Mouse (Mus musculus) liver, embryonic 11.5 days (tissue): ENCODE data around the gene Dynlt1c. TPM values are rescaled to one million over a fixed set of nuclear protein-coding genes. Genes with fewer than 3 reads are reported as not detected.
"Not testable (repeated sequence)": the region's sequence is repeated elsewhere in the genome, so short reads cannot be mapped to it uniquely, and the experiment has no call there.

ENCODE experiments used
- ATAC-seq: fragments of 200-750 bp; cut with Nextera tagmentation; replicated peaks from 2 replicates; pipeline ENCODE4 v1.8.0; 2017; ENCODE audit warnings: moderate number of reproducible peaks, mild to moderate bottlenecking, moderate TSS enrichment, moderate library complexity; ENCODE audit not compliant: low FRiP score
- DNase-seq: peaks from one replicate; pipeline ENCODE4 v3.0.0-alpha.2; 2017; ENCODE audit warnings: low spot score
- H3K27ac ChIP-seq: fragments of 300-500 bp; sonication (generic); 2 replicates; pipeline ENCODE4 v1.5.1; 2014; ENCODE audit warnings: mild to moderate bottlenecking, low read depth, low read length, control low read depth
- H3K27me3 ChIP-seq: fragments of 300-500 bp; sonication (generic); replicated peaks from 2 replicates; pipeline ENCODE4 v1.6.1; 2014; ENCODE audit warnings: low read length, mixed read lengths; ENCODE audit not compliant: control insufficient read depth, insufficient read depth
- H3K36me3 ChIP-seq: fragments of 300-500 bp; sonication (generic); 2 replicates; pipeline ENCODE4 v1.6.1; 2014; ENCODE audit warnings: mild to moderate bottlenecking, low read length, moderate library complexity, mixed read lengths; ENCODE audit not compliant: control insufficient read depth, insufficient read depth
- H3K4me1 ChIP-seq: fragments of 300-500 bp; sonication (generic); replicated peaks from 2 replicates; pipeline ENCODE4 v1.6.1; 2014; ENCODE audit warnings: low read length, mixed read lengths; ENCODE audit not compliant: control insufficient read depth, insufficient read depth
- H3K4me2 ChIP-seq: fragments of 300-500 bp; sonication (generic); 2 replicates; pipeline ENCODE4 v1.6.1; 2014; ENCODE audit warnings: mild to moderate bottlenecking, control low read depth, moderate library complexity
- H3K4me3 ChIP-seq: fragments of 300-500 bp; sonication (generic); 2 replicates; pipeline ENCODE4 v1.5.1; 2014; ENCODE audit warnings: low read depth, low read length, control low read depth
- H3K9ac ChIP-seq: fragments of 300-500 bp; sonication (generic); 2 replicates; pipeline ENCODE4 v1.6.1; 2014; ENCODE audit warnings: low read depth, low read length, control low read depth
- H3K9me3 ChIP-seq: fragments of 300-500 bp; sonication (generic); 2 replicates; pipeline ENCODE4 v1.6.1; 2016; ENCODE audit warnings: low read length, inconsistent platforms, mixed read lengths; ENCODE audit not compliant: control insufficient read depth
- WGBS: fragments of 180-500 bp; shearing (Covaris S2); extraction: QIAGEN DNeasy Blood & Tissue Kit; methylation state at CpG from one replicate; pipeline ENCODE4 v1.1.7; 2014; 5-methylcytosine and 5-hydroxymethylcytosine counted together
- polyA plus RNA-seq: library from polyadenylated mRNA; unstranded; fragments of >200 nt; fragmentation: Nextera tagmentation; extraction: Ambion mirVana; gene quantifications from 2 replicates; pipeline ENCODE4 v1.2.1, GENCODE M21; 2014

Dynlt1c gene
- polyA plus RNA-seq, 1 experiment from 2014 or later, result 20.2 TPM

DNA sequence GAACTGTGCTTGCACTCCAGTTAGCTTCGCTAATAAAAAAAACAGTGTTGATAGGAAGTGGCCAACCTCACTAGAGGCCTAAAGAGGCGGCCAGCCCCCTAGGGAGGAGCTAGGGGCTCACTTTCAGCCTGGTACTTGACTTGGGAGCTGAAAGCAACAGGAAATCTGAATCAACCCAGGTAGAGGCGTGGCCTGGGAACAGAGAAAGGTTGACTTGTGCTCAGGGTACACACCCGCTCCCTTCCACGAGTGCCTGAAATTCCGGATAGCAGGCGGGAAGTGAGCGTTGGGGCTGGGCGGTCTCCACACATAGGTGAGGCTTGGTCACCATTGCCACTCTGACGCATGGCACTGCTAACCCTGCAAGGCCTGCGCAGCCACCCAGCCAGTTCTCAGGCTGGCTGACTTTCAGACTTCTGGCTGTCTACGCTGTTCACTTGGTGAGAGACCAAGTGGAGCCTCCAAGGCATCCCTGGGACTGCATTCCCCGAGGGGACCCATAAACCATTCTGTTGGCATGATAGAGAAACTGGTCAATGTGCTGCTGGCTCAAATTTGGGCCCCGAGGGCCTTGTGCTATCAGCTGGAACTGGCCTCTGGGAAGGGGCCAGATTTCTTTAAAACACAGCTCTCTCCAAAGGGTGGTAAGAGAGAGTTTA is 39.4 kb downstream of the Dynlt1c start:
- 80% methylated on average over 14 of the region's 14 CpGs for WGBS
- H3K9ac ChIP-seq, H3K27me3 ChIP-seq, H3K27ac ChIP-seq, H3K36me3 ChIP-seq, DNase-seq, H3K4me2 ChIP-seq, H3K9me3 ChIP-seq, H3K4me1 ChIP-seq, H3K4me3 ChIP-seq: not testable (repeated sequence)
- ATAC-seq, result 0 out of 2 replicates have a peak, but pooled peaks have one; percentile 18

DNA sequence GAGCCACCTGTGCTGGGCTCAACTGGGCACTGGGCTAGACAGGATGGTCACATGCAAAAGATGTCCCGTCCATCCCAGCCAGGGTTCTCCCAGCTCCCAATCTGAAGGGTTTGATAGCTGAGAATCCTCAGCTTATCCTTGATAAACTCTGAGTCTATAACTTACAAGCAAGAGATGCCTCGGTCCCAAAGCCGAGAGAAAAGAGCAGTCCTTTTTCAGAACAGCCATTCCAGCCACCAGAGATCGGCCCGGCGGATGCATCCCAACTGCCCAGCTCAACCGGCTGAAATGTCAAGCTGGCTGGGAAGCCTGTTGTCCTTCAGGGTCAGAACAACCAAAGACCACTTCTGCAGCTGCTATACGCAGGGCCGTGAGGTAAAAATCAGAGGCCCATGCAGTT is 42.7 kb downstream of the Dynlt1c start:
- H3K27ac ChIP-seq, DNase-seq, H3K36me3 ChIP-seq, H3K4me2 ChIP-seq, H3K9me3 ChIP-seq, H3K9ac ChIP-seq, H3K27me3 ChIP-seq, ATAC-seq, H3K4me3 ChIP-seq, H3K4me1 ChIP-seq: not testable (repeated sequence)
- 90% methylated on average over 8 of the region's 9 CpGs for whole genome bisulfite sequencing

DNA sequence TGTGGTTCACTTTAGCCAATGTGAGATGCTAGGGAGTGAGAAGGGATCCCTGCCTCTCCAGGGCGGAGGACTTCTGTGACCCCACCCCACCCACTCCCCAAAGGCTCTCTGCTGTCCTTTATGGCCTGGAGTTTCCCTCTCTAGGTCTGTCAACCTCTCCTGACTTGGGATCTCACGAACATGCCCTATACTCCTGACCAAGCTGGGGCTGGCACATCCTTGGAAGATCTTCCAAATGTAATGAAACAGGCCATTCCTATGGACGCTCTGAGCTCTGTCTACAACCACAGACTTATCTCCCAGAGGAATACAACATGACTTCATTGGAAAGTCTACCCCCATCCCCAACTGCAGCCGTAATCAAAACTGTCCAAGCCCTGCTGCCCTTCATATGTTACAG is 43.2 kb downstream of the Dynlt1c start:
- not testable (repeated sequence) for DNase-seq, H3K4me2 ChIP-seq, H3K27ac ChIP-seq, H3K4me1 ChIP-seq, H3K36me3 ChIP-seq, ATAC-seq, H3K9ac ChIP-seq, H3K27me3 ChIP-seq, H3K9me3 ChIP-seq, H3K4me3 ChIP-seq
- WGBS, result 84% methylated on average over 4 of the region's 4 CpGs

- H3K27me3 ChIP-seq, H3K4me3 ChIP-seq, DNase-seq, H3K9me3 ChIP-seq, H3K9ac ChIP-seq, H3K4me2 ChIP-seq, H3K4me1 ChIP-seq, H3K36me3 ChIP-seq, ATAC-seq, H3K27ac ChIP-seq: not testable (repeated sequence)
- 57% methylated on average over 1 of the region's 4 CpGs for WGBS
Observed at GRCm38 (mm10) chr17:6645668-6646067, 44.2 kb downstream of the Dynlt1c start.

DNA sequence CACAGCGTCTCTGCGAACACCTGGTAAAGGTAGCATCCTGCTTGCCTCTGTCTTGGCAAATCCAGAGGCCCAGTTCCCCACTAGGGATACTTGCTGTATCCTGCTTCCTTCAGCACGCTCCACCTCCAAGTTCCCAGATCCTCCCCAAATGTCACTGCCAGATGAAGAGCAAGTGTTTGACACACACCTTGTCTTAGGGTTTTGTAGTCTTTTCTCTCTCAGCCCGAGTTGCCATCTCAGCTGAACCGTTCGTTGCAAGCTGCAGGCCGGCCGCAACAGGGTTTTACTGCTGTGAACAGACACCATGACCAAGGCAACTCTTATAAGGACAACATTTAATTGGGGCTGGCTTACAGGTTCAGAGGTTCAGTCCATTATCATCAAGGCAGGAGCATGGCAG is 45.4 kb downstream of the Dynlt1c start:
- not testable (repeated sequence) for H3K4me1 ChIP-seq, H3K9me3 ChIP-seq, H3K27ac ChIP-seq, ATAC-seq, H3K27me3 ChIP-seq, H3K4me3 ChIP-seq, H3K4me2 ChIP-seq, DNase-seq, H3K9ac ChIP-seq, H3K36me3 ChIP-seq
- WGBS, result 92% methylated on average over 8 of the region's 8 CpGs

DNA sequence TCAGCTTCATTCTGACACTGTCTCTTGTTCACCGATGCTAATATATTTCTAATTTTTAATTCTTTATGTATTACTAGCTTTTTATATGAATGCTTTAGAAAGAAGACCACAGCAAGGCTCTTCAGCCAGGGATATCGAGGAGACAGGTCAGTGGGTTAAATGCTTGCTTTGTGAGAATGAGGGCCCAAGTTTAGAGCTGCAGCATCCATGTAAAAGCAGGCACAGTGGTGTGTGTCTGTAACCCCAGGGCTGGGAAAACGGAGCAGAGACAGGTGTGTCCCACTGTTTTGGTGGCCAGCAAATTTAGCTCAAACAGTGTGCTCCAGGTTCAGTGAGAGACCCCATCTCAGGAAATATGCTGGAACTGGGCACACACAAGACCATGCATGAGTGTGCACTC is 46.0 kb downstream of the Dynlt1c start:
- H3K4me1 ChIP-seq, H3K36me3 ChIP-seq, H3K9ac ChIP-seq, H3K27ac ChIP-seq, DNase-seq, H3K4me3 ChIP-seq, ATAC-seq, H3K27me3 ChIP-seq, H3K9me3 ChIP-seq, H3K4me2 ChIP-seq: not testable (repeated sequence)
- 96% methylated on average over 3 of the region's 3 CpGs for WGBS

- not testable (repeated sequence) for H3K4me1 ChIP-seq, H3K27ac ChIP-seq, H3K9me3 ChIP-seq, DNase-seq, H3K9ac ChIP-seq, H3K36me3 ChIP-seq, H3K4me3 ChIP-seq, ATAC-seq, H3K27me3 ChIP-seq, H3K4me2 ChIP-seq
- 88% methylated on average over 4 of the region's 7 CpGs for WGBS
Observed at GRCm38 (mm10) chr17:6650904-6651565, 49.6 kb downstream of the Dynlt1c start.

- H3K27ac ChIP-seq, DNase-seq, H3K4me2 ChIP-seq, H3K4me3 ChIP-seq, H3K27me3 ChIP-seq, H3K9me3 ChIP-seq, H3K36me3 ChIP-seq, H3K9ac ChIP-seq, ATAC-seq, H3K4me1 ChIP-seq: not testable (repeated sequence)
- WGBS, result 88% methylated on average over 4 of the region's 5 CpGs
Observed at GRCm38 (mm10) chr17:6653341-6653946, 52.0 kb downstream of the Dynlt1c start.

GRCm38 (mm10) chr17:6655087-6655511 is 53.6 kb downstream of the Dynlt1c start:
- ATAC-seq, result peak; percentile 73
- not testable (repeated sequence) for H3K27me3 ChIP-seq, H3K36me3 ChIP-seq, H3K4me1 ChIP-seq, H3K9me3 ChIP-seq
- under 1% methylated on average over 33 of the region's 36 CpGs for WGBS
- Histone ChIP-seq H3K9ac (peak overlapping the region; percentile 68), H3K4me3 (peak overlapping the region; percentile 63), H3K27ac (peak overlapping the region; percentile 43), H3K4me2 (peak overlapping the region; percentile 65)
- DNase-seq, result peak; percentile 75
